Mouse (Mus musculus): ENCODE data around the gene Ptprc. TPM values are rescaled to one million over a fixed set of nuclear protein-coding genes. Genes with fewer than 3 reads are reported as not detected.

Ptprc gene
- polyA plus RNA-seq, 1 experiment = not detected

DNA sequence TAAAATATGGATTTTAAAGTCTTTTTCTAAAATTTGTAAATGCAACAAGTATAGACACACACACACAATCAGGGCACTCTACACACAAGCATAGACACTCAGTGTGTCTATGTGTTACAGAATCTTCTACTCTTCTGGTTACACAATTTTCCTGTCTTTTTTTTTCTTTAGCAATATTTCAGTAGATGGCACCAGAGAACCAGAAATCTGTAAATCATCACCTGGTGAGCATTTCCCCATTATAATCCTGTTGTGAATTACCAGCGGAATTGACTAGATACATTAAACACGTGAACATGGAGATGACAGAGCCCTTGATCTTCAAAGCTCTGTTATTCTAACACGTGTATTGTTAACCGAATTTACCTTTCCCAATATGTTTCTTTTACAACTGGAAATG is 45.4 kb downstream of the Ptprc start:
- H3K27me3 ChIP-seq (ENCODE audit: control insufficient read depth, insufficient read depth, low read length, poor library complexity, severe bottlenecking) = no peaks in the 10 kb centered on the region
- no peaks in the 10 kb centered on the region for H3K36me3 ChIP-seq (ENCODE audit: control insufficient read depth, insufficient read depth, low read length, poor library complexity, severe bottlenecking)
- H3K27ac ChIP-seq (ENCODE audit: insufficient read depth, low read length) = no peak overlapping the region
- no peak for TF ChIP-seq POLR2A (IDR thresholded peaks at IDR 0.05; ENCODE audit: insufficient read depth, low read length)
- no peak for TF ChIP-seq CTCF (IDR thresholded peaks at IDR 0.05; ENCODE audit: low read depth, low read length)
- TF ChIP-seq EP300 (IDR thresholded peaks at IDR 0.05; ENCODE audit: insufficient read depth, low read depth, low read length) = no peak
- H3K4me3 ChIP-seq (ENCODE audit: low read depth, low read length) = no peak overlapping the region
- no peaks in the 10 kb centered on the region for H3K4me1 ChIP-seq (ENCODE audit: control insufficient read depth, insufficient read depth, low read length)
- no peaks in the 10 kb centered on the region for H3K9me3 ChIP-seq (replicated peaks; ENCODE audit: control insufficient read depth, insufficient read depth, low read length, poor library complexity, severe bottlenecking)
- H3K9ac ChIP-seq (ENCODE audit: low read depth, poor library complexity, severe bottlenecking) = no peak overlapping the region

DNA sequence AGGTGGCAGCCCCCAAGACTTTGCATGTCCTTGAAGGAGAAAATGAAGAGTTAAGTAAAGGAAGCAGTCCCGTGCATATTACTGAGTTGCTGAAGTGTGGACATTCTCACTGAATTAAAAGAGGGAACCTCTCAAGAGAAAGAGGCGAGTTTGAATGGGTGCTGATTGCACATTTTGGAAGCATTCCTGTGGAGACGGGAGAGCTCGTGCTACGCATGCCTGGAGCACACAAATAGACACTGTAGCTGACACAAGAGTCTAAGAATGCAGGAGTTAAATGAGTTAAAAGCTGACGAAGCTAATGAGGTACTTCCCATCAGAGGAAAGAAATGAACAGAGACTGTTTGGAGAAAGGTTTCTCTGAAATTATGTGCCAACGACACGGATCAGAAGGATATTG is 48.7 kb downstream of the Ptprc start:
- no peaks in the 10 kb centered on the region for H3K36me3 ChIP-seq (ENCODE audit: control insufficient read depth, insufficient read depth, low read length, poor library complexity, severe bottlenecking)
- no peak overlapping the region for H3K4me3 ChIP-seq (ENCODE audit: low read depth, low read length)
- no peaks in the 10 kb centered on the region for H3K27me3 ChIP-seq (ENCODE audit: control insufficient read depth, insufficient read depth, low read length, poor library complexity, severe bottlenecking)
- H3K9ac ChIP-seq (ENCODE audit: low read depth, poor library complexity, severe bottlenecking) = no peak overlapping the region
- no peaks in the 10 kb centered on the region for H3K9me3 ChIP-seq (replicated peaks; ENCODE audit: control insufficient read depth, insufficient read depth, low read length, poor library complexity, severe bottlenecking)
- H3K27ac ChIP-seq (ENCODE audit: insufficient read depth, low read length) = no peak overlapping the region
- TF ChIP-seq CTCF (IDR thresholded peaks at IDR 0.05; ENCODE audit: low read depth, low read length) = no peak
- TF ChIP-seq EP300 (IDR thresholded peaks at IDR 0.05; ENCODE audit: insufficient read depth, low read depth, low read length) = no peak
- no peak for TF ChIP-seq POLR2A (IDR thresholded peaks at IDR 0.05; ENCODE audit: insufficient read depth, low read length)
- no peaks in the 10 kb centered on the region for H3K4me1 ChIP-seq (ENCODE audit: control insufficient read depth, insufficient read depth, low read length)

DNA sequence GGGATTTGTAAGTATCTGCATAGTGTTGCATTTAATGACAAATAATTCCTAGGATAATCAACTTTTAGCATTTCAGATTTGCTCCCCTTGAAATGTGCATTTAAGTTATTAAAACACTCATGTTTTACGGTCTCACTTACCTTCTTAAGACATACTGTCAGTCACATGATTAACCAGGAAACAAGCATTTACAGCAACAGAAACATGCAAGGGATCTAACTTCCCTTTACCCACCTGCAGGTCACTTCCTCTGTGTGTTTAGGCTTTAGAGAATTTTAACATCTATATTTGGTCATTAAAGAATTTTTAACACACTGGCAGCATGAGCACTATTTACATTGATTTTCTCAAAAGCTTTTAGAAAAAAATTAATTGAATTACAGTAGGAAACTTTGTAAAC is 50.2 kb downstream of the Ptprc start:
- H3K9me3 ChIP-seq (replicated peaks; ENCODE audit: control insufficient read depth, insufficient read depth, low read length, poor library complexity, severe bottlenecking) = no peaks in the 10 kb centered on the region
- no peak overlapping the region for H3K27ac ChIP-seq (ENCODE audit: insufficient read depth, low read length)
- H3K36me3 ChIP-seq (ENCODE audit: control insufficient read depth, insufficient read depth, low read length, poor library complexity, severe bottlenecking) = no peaks in the 10 kb centered on the region
- no peak for TF ChIP-seq EP300 (IDR thresholded peaks at IDR 0.05; ENCODE audit: insufficient read depth, low read depth, low read length)
- TF ChIP-seq POLR2A (IDR thresholded peaks at IDR 0.05; ENCODE audit: insufficient read depth, low read length) = no peak
- no peak for TF ChIP-seq CTCF (IDR thresholded peaks at IDR 0.05; ENCODE audit: low read depth, low read length)
- H3K4me1 ChIP-seq (ENCODE audit: control insufficient read depth, insufficient read depth, low read length) = no peaks in the 10 kb centered on the region
- no peak overlapping the region for H3K4me3 ChIP-seq (ENCODE audit: low read depth, low read length)
- no peak overlapping the region for H3K9ac ChIP-seq (ENCODE audit: low read depth, poor library complexity, severe bottlenecking)
- no peaks in the 10 kb centered on the region for H3K27me3 ChIP-seq (ENCODE audit: control insufficient read depth, insufficient read depth, low read length, poor library complexity, severe bottlenecking)

DNA sequence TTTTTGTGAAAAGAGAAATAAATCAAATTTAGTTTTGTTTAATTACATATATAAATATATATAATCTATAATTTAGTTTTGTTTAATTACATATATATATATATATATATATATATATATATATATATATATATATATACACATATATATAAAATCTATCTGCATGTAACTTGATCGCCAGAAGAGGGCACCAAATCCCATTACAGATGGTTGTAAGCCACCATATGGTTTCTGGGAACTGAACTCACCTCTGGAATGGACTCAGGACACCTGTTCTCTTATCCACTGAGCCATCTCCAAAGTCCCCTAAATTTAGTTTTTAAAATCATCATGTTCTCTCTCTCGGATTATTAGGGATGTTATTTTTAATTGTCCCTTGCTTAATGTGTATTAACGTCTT is 51.6 kb downstream of the Ptprc start:
- Histone ChIP-seq H3K9ac (ENCODE audit: low read depth, poor library complexity, severe bottlenecking) (no peak overlapping the region), H3K4me1 (ENCODE audit: control insufficient read depth, insufficient read depth, low read length) (no peaks in the 10 kb centered on the region), H3K27ac (ENCODE audit: insufficient read depth, low read length) (no peak overlapping the region), H3K9me3 (replicated peaks; ENCODE audit: control insufficient read depth, insufficient read depth, low read length, poor library complexity, severe bottlenecking) (no peaks in the 10 kb centered on the region), H3K4me3 (ENCODE audit: low read depth, low read length) (no peak overlapping the region), H3K36me3 (ENCODE audit: control insufficient read depth, insufficient read depth, low read length, poor library complexity, severe bottlenecking) (no peaks in the 10 kb centered on the region), H3K27me3 (ENCODE audit: control insufficient read depth, insufficient read depth, low read length, poor library complexity, severe bottlenecking) (no peaks in the 10 kb centered on the region)
- TF ChIP-seq POLR2A (IDR thresholded peaks at IDR 0.05; ENCODE audit: insufficient read depth, low read length) (no peak), CTCF (IDR thresholded peaks at IDR 0.05; ENCODE audit: low read depth, low read length) (no peak), EP300 (IDR thresholded peaks at IDR 0.05; ENCODE audit: insufficient read depth, low read depth, low read length) (no peak)

DNA sequence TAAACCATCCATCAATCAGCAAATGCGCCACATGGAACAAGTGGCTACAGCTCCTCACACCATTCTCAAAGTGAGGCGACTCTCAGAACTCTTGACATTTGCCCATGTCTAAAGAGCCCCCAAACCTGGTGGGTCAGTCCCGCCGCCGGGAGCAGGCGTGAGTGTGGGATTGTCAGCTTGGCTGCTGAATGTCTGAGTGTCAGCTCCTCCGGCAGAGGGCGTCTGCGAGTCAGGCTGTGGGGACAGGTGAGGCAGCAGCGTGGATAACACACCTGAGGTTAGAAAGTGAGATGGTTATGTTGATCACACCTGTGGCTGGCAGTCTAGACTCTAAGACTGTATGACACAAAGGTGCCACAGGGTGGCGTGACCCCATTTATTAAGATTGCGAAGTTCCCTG is 55.6 kb downstream of the Ptprc start:
- H3K36me3 ChIP-seq (ENCODE audit: control insufficient read depth, insufficient read depth, low read length, poor library complexity, severe bottlenecking) = no peaks in the 10 kb centered on the region

DNA sequence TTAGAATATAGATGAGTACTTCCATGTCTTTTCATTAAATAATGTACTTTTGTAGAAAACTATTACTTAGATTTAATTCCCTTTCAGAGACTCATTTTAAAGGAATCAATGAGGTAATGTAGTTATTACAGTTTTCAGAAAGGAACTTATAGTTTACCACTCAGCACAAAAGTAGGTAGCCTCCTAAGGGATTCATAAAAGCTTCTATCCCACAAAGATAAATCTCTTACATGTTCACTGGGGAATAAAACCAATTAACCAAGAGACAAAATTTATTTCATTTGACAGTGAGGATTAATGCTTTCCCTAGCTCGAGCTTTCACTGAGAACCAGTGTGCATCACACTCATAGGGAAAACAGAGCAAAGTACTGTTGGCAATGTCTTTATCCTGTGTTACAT is 82.3 kb downstream of the Ptprc start:
- no peaks in the 10 kb centered on the region for H3K36me3 ChIP-seq (ENCODE audit: control insufficient read depth, insufficient read depth, low read length, poor library complexity, severe bottlenecking)
- H3K27ac ChIP-seq (ENCODE audit: insufficient read depth, low read length) = no peak overlapping the region
- H3K9ac ChIP-seq (ENCODE audit: low read depth, poor library complexity, severe bottlenecking) = no peak overlapping the region
- no peaks in the 10 kb centered on the region for H3K4me1 ChIP-seq (ENCODE audit: control insufficient read depth, insufficient read depth, low read length)
- no peaks in the 10 kb centered on the region for H3K9me3 ChIP-seq (replicated peaks; ENCODE audit: control insufficient read depth, insufficient read depth, low read length, poor library complexity, severe bottlenecking)
- TF ChIP-seq CTCF (IDR thresholded peaks at IDR 0.05; ENCODE audit: low read depth, low read length) (no peak), EP300 (IDR thresholded peaks at IDR 0.05; ENCODE audit: insufficient read depth, low read depth, low read length) (no peak), POLR2A (IDR thresholded peaks at IDR 0.05; ENCODE audit: insufficient read depth, low read length) (no peak)
- no peaks in the 10 kb centered on the region for H3K27me3 ChIP-seq (ENCODE audit: control insufficient read depth, insufficient read depth, low read length, poor library complexity, severe bottlenecking)
- no peak overlapping the region for H3K4me3 ChIP-seq (ENCODE audit: low read depth, low read length)

More for the DNA sequence above, 55.6 kb downstream of the Ptprc start:
- Histone ChIP-seq H3K9me3 (replicated peaks; ENCODE audit: control insufficient read depth, insufficient read depth, low read length, poor library complexity, severe bottlenecking) (no peaks in the 10 kb centered on the region), H3K27ac (ENCODE audit: insufficient read depth, low read length) (no peak overlapping the region), H3K4me3 (ENCODE audit: low read depth, low read length) (no peak overlapping the region), H3K9ac (ENCODE audit: low read depth, poor library complexity, severe bottlenecking) (no peak overlapping the region), H3K4me1 (ENCODE audit: control insufficient read depth, insufficient read depth, low read length) (no peaks in the 10 kb centered on the region), H3K27me3 (ENCODE audit: control insufficient read depth, insufficient read depth, low read length, poor library complexity, severe bottlenecking) (no peaks in the 10 kb centered on the region)
- TF ChIP-seq CTCF (IDR thresholded peaks at IDR 0.05; ENCODE audit: low read depth, low read length) (peak; percentile 80), EP300 (IDR thresholded peaks at IDR 0.05; ENCODE audit: insufficient read depth, low read depth, low read length) (no peak)

All from ES-Bruce4 (cell line).